Mouse (Mus musculus): ENCODE results near the gene Gm20388. TPM values are rescaled to one million over a fixed set of nuclear protein-coding genes. Genes with fewer than 3 reads are reported as not detected.

Gm20388 gene
- total and polyA plus RNA-seq, 3 experiments, result 0.02 to 0.05 TPM; not detected in 1

GRCm38 (mm10) chr8:120307103-120307502, 396.5 kb downstream of the Gm20388 start:
- H3K27me3 ChIP-seq (ENCODE audit: insufficient read depth, low read length), result peaks cover 65% of the 10 kb centered on the region
- H3K4me3 ChIP-seq (ENCODE audit: low read depth, low read length), result no peak overlapping the region

GRCm38 (mm10) chr8:120307528-120307927, 396.9 kb downstream of the Gm20388 start:
- Histone ChIP-seq H3K36me3 (replicated peaks) (no peaks in the 10 kb centered on the region), H3K4me3 (ENCODE audit: low read depth, low read length) (no peak overlapping the region), H3K4me1 (ENCODE audit: insufficient read depth, low read depth, low read length) (peaks cover 2% of the 10 kb centered on the region; the same call in 1 of the 2 replicates), H3K27me3 (ENCODE audit: insufficient read depth, low read length) (peaks cover 66% of the 10 kb centered on the region), H3K9me3 (replicated peaks) (no peaks in the 10 kb centered on the region)
- TF ChIP-seq TAL1 (conservative IDR thresholded peaks at IDR 0.05; ENCODE audit: low read depth, low read length) (no peak), GATA1 (IDR thresholded peaks at IDR 0.05; ENCODE audit: borderline replicate concordance, low read length) (no peak), GATA2 (IDR thresholded peaks at IDR 0.05; ENCODE audit: borderline replicate concordance, low read depth, low read length) (no peak), CTCF (IDR thresholded peaks at IDR 0.05; ENCODE audit: low read depth, low read length) (no peak), POLR2AphosphoS5 (IDR thresholded peaks at IDR 0.05; ENCODE audit: insufficient replicate concordance, low read depth, low read length) (no peak)
- no peak for DNase-seq (ENCODE audit: low spot score)
- no peak for ATAC-seq (ENCODE audit: extremely low read depth, insufficient number of reproducible peaks, low FRiP score, poor library complexity, severe bottlenecking)

More at GRCm38 (mm10) chr8:120307103-120307502, 396.5 kb downstream of the Gm20388 start:
- no peak for TF ChIP-seq GATA1 (IDR thresholded peaks at IDR 0.05; ENCODE audit: borderline replicate concordance, low read length)
- no peak for TF ChIP-seq CTCF (IDR thresholded peaks at IDR 0.05; ENCODE audit: low read depth, low read length)
- TF ChIP-seq TAL1 (conservative IDR thresholded peaks at IDR 0.05; ENCODE audit: low read depth, low read length), result no peak
- no peak for TF ChIP-seq GATA2 (IDR thresholded peaks at IDR 0.05; ENCODE audit: borderline replicate concordance, low read depth, low read length)
- H3K9me3 ChIP-seq (replicated peaks), result no peaks in the 10 kb centered on the region
- no peaks in the 10 kb centered on the region for H3K36me3 ChIP-seq (replicated peaks)
- DNase-seq (ENCODE audit: low spot score), result no peak
- ATAC-seq (ENCODE audit: extremely low read depth, insufficient number of reproducible peaks, low FRiP score, poor library complexity, severe bottlenecking), result no peak
- peaks cover under 1% of the 10 kb centered on the region; the same call in 1 of the 2 replicates for H3K4me1 ChIP-seq (ENCODE audit: insufficient read depth, low read depth, low read length)

- no peak for DNase-seq (ENCODE audit: low spot score)
- Histone ChIP-seq H3K9me3 (replicated peaks) (no peaks in the 10 kb centered on the region), H3K4me1 (ENCODE audit: insufficient read depth, low read depth, low read length) (peaks cover 2% of the 10 kb centered on the region; the same call in 1 of the 2 replicates), H3K27me3 (ENCODE audit: insufficient read depth, low read length) (peaks cover 64% of the 10 kb centered on the region), H3K36me3 (replicated peaks) (no peaks in the 10 kb centered on the region), H3K4me3 (ENCODE audit: low read depth, low read length) (no peak overlapping the region)
- TF ChIP-seq POLR2AphosphoS5 (IDR thresholded peaks at IDR 0.05; ENCODE audit: insufficient replicate concordance, low read depth, low read length), result no peak
- TF ChIP-seq GATA1 (IDR thresholded peaks at IDR 0.05; ENCODE audit: borderline replicate concordance, low read length), result no peak
- no peak for TF ChIP-seq GATA2 (IDR thresholded peaks at IDR 0.05; ENCODE audit: borderline replicate concordance, low read depth, low read length)
- TF ChIP-seq CTCF (IDR thresholded peaks at IDR 0.05; ENCODE audit: low read depth, low read length), result no peak
- TF ChIP-seq TAL1 (conservative IDR thresholded peaks at IDR 0.05; ENCODE audit: low read depth, low read length), result no peak
- no peak for ATAC-seq (ENCODE audit: extremely low read depth, insufficient number of reproducible peaks, low FRiP score, poor library complexity, severe bottlenecking)
Measured at GRCm38 (mm10) chr8:120308131-120308530, 397.5 kb downstream of the Gm20388 start.

GRCm38 (mm10) chr8:120308553-120308952, 397.9 kb downstream of the Gm20388 start:
- Histone ChIP-seq H3K4me3 (ENCODE audit: low read depth, low read length) (no peak overlapping the region), H3K9me3 (replicated peaks) (no peaks in the 10 kb centered on the region), H3K4me1 (ENCODE audit: insufficient read depth, low read depth, low read length) (peaks cover 2% of the 10 kb centered on the region; the same call in 1 of the 2 replicates), H3K36me3 (replicated peaks) (no peaks in the 10 kb centered on the region), H3K27me3 (ENCODE audit: insufficient read depth, low read length) (peaks cover 63% of the 10 kb centered on the region)
- DNase-seq (ENCODE audit: low spot score), result no peak
- no peak for TF ChIP-seq POLR2AphosphoS5 (IDR thresholded peaks at IDR 0.05; ENCODE audit: insufficient replicate concordance, low read depth, low read length)
- no peak for TF ChIP-seq CTCF (IDR thresholded peaks at IDR 0.05; ENCODE audit: low read depth, low read length)
- no peak for TF ChIP-seq TAL1 (conservative IDR thresholded peaks at IDR 0.05; ENCODE audit: low read depth, low read length)
- TF ChIP-seq GATA2 (IDR thresholded peaks at IDR 0.05; ENCODE audit: borderline replicate concordance, low read depth, low read length), result no peak
- no peak for TF ChIP-seq GATA1 (IDR thresholded peaks at IDR 0.05; ENCODE audit: borderline replicate concordance, low read length)
- no peak for ATAC-seq (ENCODE audit: extremely low read depth, insufficient number of reproducible peaks, low FRiP score, poor library complexity, severe bottlenecking)

GRCm38 (mm10) chr8:120309326-120309725, 398.7 kb downstream of the Gm20388 start:
- no peaks in the 10 kb centered on the region for H3K36me3 ChIP-seq (replicated peaks)
- no peak for ATAC-seq (ENCODE audit: extremely low read depth, insufficient number of reproducible peaks, low FRiP score, poor library complexity, severe bottlenecking)
- H3K27me3 ChIP-seq (ENCODE audit: insufficient read depth, low read length), result peaks cover 62% of the 10 kb centered on the region
- TF ChIP-seq CTCF (IDR thresholded peaks at IDR 0.05; ENCODE audit: low read depth, low read length), result no peak
- no peak for TF ChIP-seq GATA2 (IDR thresholded peaks at IDR 0.05; ENCODE audit: borderline replicate concordance, low read depth, low read length)
- no peak for TF ChIP-seq GATA1 (IDR thresholded peaks at IDR 0.05; ENCODE audit: borderline replicate concordance, low read length)
- TF ChIP-seq POLR2AphosphoS5 (IDR thresholded peaks at IDR 0.05; ENCODE audit: insufficient replicate concordance, low read depth, low read length), result no peak
- TF ChIP-seq TAL1 (conservative IDR thresholded peaks at IDR 0.05; ENCODE audit: low read depth, low read length), result no peak
- H3K4me3 ChIP-seq (ENCODE audit: low read depth, low read length), result no peak overlapping the region
- H3K9me3 ChIP-seq (replicated peaks), result no peaks in the 10 kb centered on the region
- DNase-seq (ENCODE audit: low spot score), result no peak
- peaks cover 2% of the 10 kb centered on the region; the same call in 1 of the 2 replicates for H3K4me1 ChIP-seq (ENCODE audit: insufficient read depth, low read depth, low read length)

- DNase-seq (ENCODE audit: low spot score), result no peak
- Histone ChIP-seq H3K36me3 (replicated peaks) (no peaks in the 10 kb centered on the region), H3K4me3 (ENCODE audit: low read depth, low read length) (no peak overlapping the region), H3K9me3 (replicated peaks) (no peaks in the 10 kb centered on the region), H3K4me1 (ENCODE audit: insufficient read depth, low read depth, low read length) (peaks cover 2% of the 10 kb centered on the region; the same call in 1 of the 2 replicates), H3K27me3 (ENCODE audit: insufficient read depth, low read length) (peaks cover 60% of the 10 kb centered on the region)
- no peak for ATAC-seq (ENCODE audit: extremely low read depth, insufficient number of reproducible peaks, low FRiP score, poor library complexity, severe bottlenecking)
- TF ChIP-seq GATA2 (IDR thresholded peaks at IDR 0.05; ENCODE audit: borderline replicate concordance, low read depth, low read length) (no peak), POLR2AphosphoS5 (IDR thresholded peaks at IDR 0.05; ENCODE audit: insufficient replicate concordance, low read depth, low read length) (no peak), GATA1 (IDR thresholded peaks at IDR 0.05; ENCODE audit: borderline replicate concordance, low read length) (no peak), CTCF (IDR thresholded peaks at IDR 0.05; ENCODE audit: low read depth, low read length) (no peak), TAL1 (conservative IDR thresholded peaks at IDR 0.05; ENCODE audit: low read depth, low read length) (no peak)
Measured at GRCm38 (mm10) chr8:120310063-120310462, 399.4 kb downstream of the Gm20388 start.

Measured in G1E (cell line).